Mouse (Mus musculus) liver, adult 2 months (tissue): ENCODE measurements around the gene Kirrel. TPM values are rescaled to one million over a fixed set of nuclear protein-coding genes. Genes with fewer than 3 reads are reported as not detected.
A peak's percentile ranks its signal among the peaks of the same experiment; 100 is the strongest.

ENCODE experiments used
- DNase-seq: peaks from one replicate; pipeline ENCODE4 v3.0.0-alpha.2; 2011; ENCODE audit warnings: low read depth, low spot score; ENCODE audit errors: extremely low read depth
- H3K27ac ChIP-seq: fragments of 200-500 bp; replicated peaks from 2 replicates; pipeline ENCODE4 v1.5.1; 2012; ENCODE audit warnings: low read depth, mild to moderate bottlenecking, control low read depth, inconsistent platforms, low read length; ENCODE audit not compliant: insufficient read depth
- H3K27me3 ChIP-seq: fragments of 200-500 bp; 2 replicates; pipeline ENCODE4 v1.6.1; 2012; ENCODE audit warnings: mild to moderate bottlenecking, moderate library complexity, low read length, inconsistent platforms; ENCODE audit not compliant: control insufficient read depth, insufficient read depth
- H3K36me3 ChIP-seq: fragments of 200-500 bp; 2 replicates; pipeline ENCODE4 v1.6.1; 2012; ENCODE audit warnings: low read length, inconsistent platforms; ENCODE audit not compliant: control insufficient read depth, insufficient read depth
- H3K4me1 ChIP-seq: fragments of 200-500 bp; 2 replicates; pipeline ENCODE4 v1.6.1; 2011; ENCODE audit warnings: low read length; ENCODE audit not compliant: control insufficient read depth, insufficient read depth
- H3K4me3 ChIP-seq: fragments of 200-500 bp; 2 replicates; pipeline ENCODE4 v1.5.1; 2011; ENCODE audit warnings: low read depth, mild to moderate bottlenecking, control low read depth, low read length, moderate library complexity; ENCODE audit not compliant: insufficient read depth
- H3K79me2 ChIP-seq: fragments of 200-500 bp; 2 replicates; pipeline ENCODE4 v1.6.1; 2012; ENCODE audit warnings: inconsistent platforms, mild to moderate bottlenecking, low read length, moderate library complexity; ENCODE audit not compliant: control insufficient read depth, insufficient read depth
- H3K9ac ChIP-seq: fragments of 200-500 bp; 2 replicates; pipeline ENCODE4 v1.6.1; 2012; ENCODE audit warnings: low read depth, mild to moderate bottlenecking, control low read depth, inconsistent platforms, low read length
- CTCF ChIP-seq: fragments of 200-500 bp; IDR thresholded peaks from 2 replicates; pipeline ENCODE4 v1.5.1; 2011; ENCODE audit warnings: low read depth, low read length, control low read depth
- POLR2A ChIP-seq: fragments of 200-500 bp; IDR thresholded peaks from 2 replicates; pipeline ENCODE4 v1.6.1; 2011; ENCODE audit warnings: low read length, control low read depth; ENCODE audit not compliant: insufficient read depth; ENCODE audit errors: extremely low read depth
- WGBS: fragments of 180-500 bp; shearing (Covaris S2); methylation state at CpG from one replicate; pipeline ENCODE4 v1.1.7; 2018; 5-methylcytosine and 5-hydroxymethylcytosine counted together
- polyA plus RNA-seq: library from polyadenylated mRNA; depleted of rRNA; stranded (reverse); fragments of >200 nt; gene quantifications from 2 replicates; pipeline ENCODE4 v1.2.3, GENCODE M21; 2012; rRNA removed
- total RNA-seq: library from RNA; depleted of rRNA; stranded (reverse); fragments of >200 nt; gene quantifications from 2 replicates; pipeline ENCODE4 v1.2.3, GENCODE M21; 2014; rRNA removed

The Kirrel gene
- total and polyA plus RNA-seq, 2 experiments = 0.46 to 0.81 TPM

GRCm38 (mm10) chr3:87030855-87031254 is 143.7 kb downstream of the Kirrel start:
- H3K79me2 ChIP-seq = no peaks in the 10 kb centered on the region
- no peaks in the 10 kb centered on the region for H3K4me1 ChIP-seq
- H3K27ac ChIP-seq = no peak overlapping the region
- 24% methylated on average over 6 of the region's 6 CpGs for WGBS
- no peak overlapping the region for H3K9ac ChIP-seq
- H3K4me3 ChIP-seq = no peak overlapping the region
- no peak for TF ChIP-seq POLR2A
- TF ChIP-seq CTCF = peak; percentile 76
- no peaks in the 10 kb centered on the region for H3K27me3 ChIP-seq
- peak; percentile 68 for DNase-seq
- H3K36me3 ChIP-seq = no peaks in the 10 kb centered on the region

Other genes starting within 250 kb of the Kirrel start
- gene Cd1d1, start 175.3 kb downstream of the Kirrel start, total RNA-seq = 336 and 410 TPM in 2 replicates
- gene Cd1d1, start 175.3 kb downstream of the Kirrel start, polyA plus RNA-seq = 251 and 268 TPM in 2 replicates
- gene Fcrls, start 89.0 kb upstream of the Kirrel start, total RNA-seq = 0.09 and 0.20 TPM in 2 replicates
- gene Fcrls, start 89.0 kb upstream of the Kirrel start, polyA plus RNA-seq = 0.07 TPM in 1 of 2 replicates, not detected in the other
- 135 and 162 TPM in 2 replicates for gene Cd5l, start 183.1 kb upstream of the Kirrel start, total RNA-seq
- gene Cd5l, start 183.1 kb upstream of the Kirrel start, polyA plus RNA-seq = 32.4 and 63.9 TPM in 2 replicates
- gene Fcrl1, start 201.6 kb upstream of the Kirrel start, total RNA-seq = 0.37 and 0.60 TPM in 2 replicates
- 0.22 and 0.44 TPM in 2 replicates for gene Fcrl1, start 201.6 kb upstream of the Kirrel start, polyA plus RNA-seq